Mouse (Mus musculus) adrenal gland, adult 18-20 months (tissue): Measurements from ENCODE around the gene Grem2. TPM values are rescaled to one million over a fixed set of nuclear protein-coding genes. Genes with fewer than 3 reads are reported as not detected.

Source experiments
- DNase-seq, 2 experiments: peaks; one replicate each; pipeline ENCODE4 v3.0.0; 2021 to 2022; ENCODE audit warnings: low spot score in 2 of 2
- long read RNA-seq, 2 experiments: library from polyadenylated mRNA; stranded (forward); transcript quantifications; one replicate each; pipeline ENCODE4 v2.0.0; 2021
- total RNA-seq, 2 experiments: library from RNA; stranded (reverse); gene quantifications; 1 replicate in 1 of 2; 2 replicates in 1 of 2; pipeline ENCODE4 v1.2.3; 2021

Gene Grem2
- total RNA-seq: 1 to 10 TPM; 1.4 to 2.6 TPM
- long read RNA-seq, experiment 1, partial matches to known transcripts: 0 of 1 reads
- long read RNA-seq, experiment 1, other reads (novel, unspliced or antisense): 0 of 1 reads
- long read RNA-seq, experiment 2, partial matches to known transcripts: 0 of 3 reads
- long read RNA-seq, experiment 2, other reads (novel, unspliced or antisense): 2 of 3 reads

GRCm38 (mm10) chr1:174921298-174921955 is at the start of gene Grem2:
TSS of gene Grem2 (minus strand) at chr1:174921819.
- DNase-seq: peak; percentile 16 to 21

GRCm38 (mm10) chr1:174959837-174960236 is 38.2 kb upstream of the Grem2 start:
- DNase-seq: no peak

GRCm38 (mm10) chr1:174931003-174931619 is 9.5 kb upstream of the Grem2 start:
- DNase-seq: no peak

- no peak for DNase-seq
These were observed 8.0 kb upstream of the Grem2 start for GRCm38 (mm10) chr1:174929459-174930181.

GRCm38 (mm10) chr1:174918949-174919348 is 2.7 kb downstream of the Grem2 start:
- DNase-seq: no peak

GRCm38 (mm10) chr1:174918236-174918870 is 3.3 kb downstream of the Grem2 start:
- DNase-seq: no peak

GRCm38 (mm10) chr1:174909834-174910233 is 11.8 kb downstream of the Grem2 start:
- no peak for DNase-seq

GRCm38 (mm10) chr1:174908232-174908631 is 13.4 kb downstream of the Grem2 start:
- DNase-seq: no peak

GRCm38 (mm10) chr1:174907637-174908036 is 14.0 kb downstream of the Grem2 start:
- DNase-seq: no peak

- no peak for DNase-seq
These were observed 18.9 kb downstream of the Grem2 start for GRCm38 (mm10) chr1:174902755-174903154.

- no peak for DNase-seq
These were observed 29.1 kb downstream of the Grem2 start for GRCm38 (mm10) chr1:174892471-174892870.

GRCm38 (mm10) chr1:174888684-174889405 is 32.8 kb downstream of the Grem2 start:
- no peak for DNase-seq

GRCm38 (mm10) chr1:174888073-174888472 is 33.5 kb downstream of the Grem2 start:
- DNase-seq: no peak

- DNase-seq: no peak
These were observed 39.1 kb downstream of the Grem2 start for GRCm38 (mm10) chr1:174882496-174882895.

GRCm38 (mm10) chr1:174875173-174875572 is 46.4 kb downstream of the Grem2 start:
- DNase-seq: no peak

GRCm38 (mm10) chr1:174860407-174861118 is 61.1 kb downstream of the Grem2 start:
- DNase-seq: no peak

GRCm38 (mm10) chr1:174856188-174856587 is 65.4 kb downstream of the Grem2 start:
- no peak for DNase-seq

- DNase-seq: no peak
These were observed 76.8 kb downstream of the Grem2 start for GRCm38 (mm10) chr1:174844786-174845185.

- DNase-seq: no peak
These were observed 84.8 kb downstream of the Grem2 start for GRCm38 (mm10) chr1:174836861-174837260.

- no peak for DNase-seq
These were observed 95.1 kb downstream of the Grem2 start for GRCm38 (mm10) chr1:174826562-174826961.
